Comparison of ENCODE assay signal across 22 mouse cellular contexts in the genomic region with DNA sequence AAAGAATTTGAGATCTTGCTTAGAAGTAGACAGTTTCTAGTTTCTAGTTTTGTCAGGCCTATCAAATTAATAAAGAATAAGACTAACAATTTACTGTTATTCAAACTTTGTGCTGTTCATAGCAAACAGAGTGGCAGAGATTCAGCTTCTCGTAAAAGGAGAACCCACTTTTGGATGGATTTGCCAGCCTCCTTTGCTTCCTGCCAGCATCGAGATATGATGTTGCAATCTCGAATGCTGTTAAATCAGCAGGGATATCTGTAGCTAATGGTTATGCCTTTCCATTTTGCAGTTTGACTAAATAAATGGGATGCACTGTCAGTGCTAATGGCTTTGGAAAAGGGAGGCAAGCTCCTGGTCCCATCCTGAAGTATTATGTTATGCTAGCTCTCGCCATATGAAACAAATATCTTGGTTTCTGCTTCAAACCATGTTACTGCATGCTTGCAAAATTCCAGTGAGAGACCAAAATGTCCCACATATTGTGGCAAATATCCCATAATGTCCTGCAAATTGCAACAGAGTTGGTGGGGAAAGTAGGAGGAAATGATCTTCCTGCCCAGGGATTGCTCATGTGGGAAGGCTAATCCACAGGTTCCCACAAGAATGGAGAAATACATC.
DNase-seq lines count a peak whose midpoint lies in the region; ATAC-seq lines count a peak whose summit lies in the region.
"Had no signal": no experiment of that assay in that cellular context is flagged by ENCODE, and none has a peak within 500 bp of the region (broad histone marks: within the 10 kb centered on the region; RNA-seq: fewer than 3 reads in every experiment).

No protein-coding gene starts in this region.

- DNase-seq in adrenal gland, postnatal 10 days = peak; percentile 11
- DNase-seq in adrenal gland, postnatal 25 days = no peak
- peak; percentile 17 to 27 for DNase-seq in heart, adult 18-20 months
- DNase-seq in heart, postnatal 25 days (ENCODE audit: low spot score) = no peak
- DNase-seq in adipocyte (ENCODE audit: low spot score) = peak; percentile 52
- peak; percentile 5 for DNase-seq in fibroblast of lung, adult 2 months (ENCODE audit: low read depth)
- no peak for DNase-seq in urinary bladder, postnatal 14 days (ENCODE audit: low spot score)
- DNase-seq in midbrain, embryonic 14.5 days = no peak
- DNase-seq: cerebellum, adult 11 months; cerebellum, postnatal 10 days; kidney, adult 2 months; lung, postnatal 10 days; right cerebral cortex, postnatal 14 days; spleen, adult 18-20 months; thymus, postnatal 14 days had no signal

- intact Hi-C loops in heart, postnatal 25 days (cut with DNase I) = no loop called here

- H3K9me3 ChIP-seq in midbrain, embryonic 14.5 days (ENCODE audit: control insufficient read depth, low read length) = no peaks in the 10 kb centered on the region
- H3K9me3 ChIP-seq: hindbrain, embryonic 15.5 days; limb, embryonic 12.5 days; liver, embryonic 12.5 days had no signal

- ATAC-seq in midbrain, embryonic 14.5 days (ENCODE audit: low FRiP score, low TSS enrichment) = no peak
- ATAC-seq: forebrain, embryonic 14.5 days; liver, embryonic 12.5 days had no signal

- H3K27me3 ChIP-seq in midbrain, embryonic 14.5 days (ENCODE audit: control insufficient read depth, insufficient read depth, low read length) = no peaks in the 10 kb centered on the region
- H3K27me3 ChIP-seq: hindbrain, embryonic 15.5 days; limb, embryonic 12.5 days; liver, embryonic 12.5 days had no signal

- H3K4me3 ChIP-seq in midbrain, embryonic 14.5 days (replicated peaks; ENCODE audit: low read depth, low read length) = no peak overlapping the region
- H3K4me3 ChIP-seq: erythroblast, embryonic 14.5 days; hindbrain, embryonic 15.5 days; limb, embryonic 12.5 days; liver, embryonic 12.5 days had no signal

- no peak overlapping the region for H3K27ac ChIP-seq in midbrain, embryonic 14.5 days (replicated peaks; ENCODE audit: low read depth, low read length)
- H3K27ac ChIP-seq: hindbrain, embryonic 15.5 days; kidney, postnatal 0 days; limb, embryonic 12.5 days; liver, embryonic 12.5 days had no signal

- H3K4me1 ChIP-seq in midbrain, embryonic 14.5 days (ENCODE audit: control insufficient read depth, insufficient read depth, low read length) = no peaks in the 10 kb centered on the region
- H3K4me1 ChIP-seq: hindbrain, embryonic 15.5 days; limb, embryonic 12.5 days; liver, embryonic 12.5 days had no signal

- no peak overlapping the region for H3K9ac ChIP-seq in midbrain, embryonic 14.5 days (replicated peaks; ENCODE audit: low read length)
- H3K9ac ChIP-seq: hindbrain, embryonic 15.5 days; limb, embryonic 12.5 days; liver, embryonic 12.5 days had no signal

- H3K36me3 ChIP-seq in midbrain, embryonic 14.5 days (ENCODE audit: control insufficient read depth, insufficient read depth, low read length) = no peaks in the 10 kb centered on the region
- H3K36me3 ChIP-seq: hindbrain, embryonic 15.5 days; limb, embryonic 12.5 days; liver, embryonic 12.5 days had no signal

- WGBS in midbrain, embryonic 14.5 days = 93% methylated on average over 4 of the region's 4 CpGs

- H3K4me2 ChIP-seq in midbrain, embryonic 14.5 days (ENCODE audit: low read length) = no peak overlapping the region
- H3K4me2 ChIP-seq: hindbrain, embryonic 15.5 days; limb, embryonic 12.5 days; liver, embryonic 12.5 days; midbrain, embryonic 11.5 days had no signal

Comparison
In these comparisons a context has a peak if more than half of its experiments do, and no peak if none do; other contexts are left out.
1. DNase-seq: peak in adrenal gland, postnatal 10 days (single experiment), heart, adult 18-20 months (2 of 2), adipocyte (single experiment) and fibroblast of lung, adult 2 months (single experiment); none in adrenal gland, postnatal 25 days (single experiment), heart, postnatal 25 days (single experiment), urinary bladder, postnatal 14 days (single experiment) and midbrain, embryonic 14.5 days (single experiment).